Mouse (Mus musculus) activated CD4-positive, CD25-positive, alpha-beta regulatory T cell, adult 4 months (primary cell): Measurements from ENCODE around the gene Mif. TPM values are rescaled to one million over a fixed set of nuclear protein-coding genes. Genes with fewer than 3 reads are reported as not detected.

ENCODE experiments used
- ATAC-seq: one replicate; pipeline ENCODE4 v1.8.0; 2017
- polyA plus RNA-seq, 2 experiments: library from polyadenylated mRNA; unstranded; fragments of 100-300 nt; shearing (Covaris generic); gene quantifications; one replicate each; pipeline ENCODE4 v1.2.1; 2017

The Mif gene
- polyA plus RNA-seq, 2 experiments from 2014 or later: 464 to 561 TPM

DNA sequence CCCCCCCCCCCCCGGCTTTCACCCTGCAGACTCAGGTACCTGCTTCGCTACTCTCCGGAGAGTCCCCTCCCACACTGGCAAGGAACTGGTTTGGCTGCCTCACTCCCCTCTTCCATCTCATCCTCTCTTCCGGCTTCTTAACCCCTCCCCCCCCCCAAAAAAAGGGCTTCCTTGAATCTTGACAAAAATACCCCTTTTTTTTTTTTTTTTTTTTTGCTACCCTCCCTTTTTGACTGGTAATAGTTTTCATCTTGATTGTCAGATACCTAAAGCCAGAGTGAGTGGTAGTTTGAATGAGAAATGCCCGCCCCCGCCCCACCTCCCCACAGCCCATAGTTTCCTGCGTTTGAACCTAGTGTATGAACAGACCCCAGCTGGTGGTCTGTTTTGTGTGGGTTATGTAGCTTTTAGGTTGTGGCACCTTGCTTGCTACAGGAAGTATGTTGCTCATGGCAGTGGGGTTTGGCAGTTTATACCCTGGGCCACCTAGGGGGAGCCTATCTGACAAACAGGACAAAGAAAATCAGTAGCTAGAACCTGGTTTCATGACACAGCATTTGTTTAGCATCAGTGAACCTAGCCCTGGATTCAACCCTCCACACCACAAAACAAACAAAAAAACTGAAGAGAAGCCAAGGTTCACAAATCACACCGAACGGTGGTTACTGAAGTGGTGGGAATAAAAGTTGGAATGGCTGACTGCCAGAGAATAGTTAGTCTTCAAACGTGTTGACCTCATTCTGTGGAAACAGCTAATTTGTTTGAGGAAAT, 24.1 kb downstream of the Mif start:
- peak; percentile 38 for ATAC-seq

GRCm38 (mm10) chr10:75835307-75835706, 24.7 kb downstream of the Mif start:
- ATAC-seq: peak; percentile 47

- no peak for ATAC-seq
These were observed 25.3 kb downstream of the Mif start for GRCm38 (mm10) chr10:75834721-75835120.

- ATAC-seq: no peak
These were observed 25.8 kb downstream of the Mif start for GRCm38 (mm10) chr10:75834250-75834649.

DNA sequence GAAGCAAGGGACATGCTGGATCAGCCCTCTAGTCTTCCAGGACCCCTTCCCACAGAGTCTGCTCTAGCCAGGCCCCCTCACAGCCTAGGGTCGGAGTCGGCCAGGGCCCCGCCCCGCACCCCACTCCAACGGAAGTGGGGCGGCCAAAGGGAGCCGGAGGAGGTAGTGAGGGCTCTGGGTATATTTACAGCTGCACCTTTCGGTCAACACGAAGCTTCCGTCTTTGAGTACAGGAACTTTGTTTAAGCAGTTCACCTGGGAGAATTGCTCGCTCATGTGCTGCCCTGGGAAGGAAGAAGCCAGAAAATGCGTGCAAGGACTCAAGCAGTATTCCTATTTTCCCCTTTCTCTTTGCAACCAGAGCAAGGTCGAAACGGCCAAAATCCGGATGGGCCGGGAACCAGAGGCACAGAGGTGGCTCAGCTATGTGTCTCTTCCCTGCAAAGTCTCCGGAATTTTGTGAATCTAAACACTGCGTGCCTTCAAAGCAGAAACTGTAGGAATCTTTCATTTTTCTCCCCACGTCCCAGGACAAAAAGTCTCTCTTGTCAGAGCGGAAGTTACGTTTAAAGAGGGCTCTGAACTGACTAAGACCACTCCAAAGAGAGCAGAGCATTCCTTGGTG, 26.5 kb downstream of the Mif start:
- ATAC-seq: no peak

GRCm38 (mm10) chr10:75832272-75832895, 27.7 kb downstream of the Mif start:
- ATAC-seq: no peak

GRCm38 (mm10) chr10:75830275-75830670, 29.8 kb downstream of the Mif start:
- ATAC-seq: no peak

- ATAC-seq: no peak
These were observed 30.3 kb downstream of the Mif start for GRCm38 (mm10) chr10:75829529-75830274.

GRCm38 (mm10) chr10:75828500-75828931, 31.5 kb downstream of the Mif start:
- no peak for ATAC-seq

- no peak for ATAC-seq
These were observed 32.2 kb downstream of the Mif start for GRCm38 (mm10) chr10:75827668-75828360.

GRCm38 (mm10) chr10:75824530-75824929, 35.5 kb downstream of the Mif start:
- ATAC-seq: no peak

DNA sequence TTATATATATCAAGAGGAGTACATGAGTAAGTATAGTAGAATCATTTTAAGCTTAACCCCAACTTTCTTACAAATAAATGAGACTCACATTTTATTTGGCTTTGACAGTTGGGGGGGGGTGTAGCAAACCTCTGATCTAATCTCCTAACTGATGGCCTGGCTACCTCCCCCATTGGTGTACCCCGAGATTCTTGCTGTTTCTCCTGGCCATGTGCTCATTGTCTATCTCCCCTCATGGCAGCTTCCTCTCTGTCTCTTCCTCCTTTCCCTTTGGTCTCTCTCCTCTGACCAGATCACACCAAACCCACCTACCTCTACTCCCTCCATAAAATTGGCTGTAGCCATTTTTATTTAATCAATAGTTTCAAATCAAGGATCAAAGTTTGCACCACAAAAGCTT, 36.3 kb downstream of the Mif start:
- no peak for ATAC-seq

DNA sequence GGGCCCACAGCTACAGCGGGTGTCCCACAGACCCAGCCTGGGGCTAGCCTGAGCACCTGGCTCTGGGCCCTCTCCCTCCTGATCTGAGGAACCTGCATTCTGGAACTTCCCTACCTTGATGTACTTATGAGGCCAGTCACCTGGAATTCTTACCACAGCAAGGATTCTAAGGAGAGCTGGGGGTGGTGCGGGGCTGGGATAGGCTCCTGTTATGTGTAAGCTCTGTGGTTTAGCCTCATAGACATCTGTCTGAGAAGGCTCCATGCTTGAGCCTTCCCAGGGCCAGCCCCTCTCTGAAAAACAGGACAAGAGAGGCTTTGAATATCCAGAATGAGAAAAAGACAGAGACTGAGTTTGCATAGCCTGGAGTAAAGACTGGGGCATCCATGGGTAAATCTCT, 37.6 kb downstream of the Mif start, which contains the start of gene Gstt4:
Gene Gstt4 (minus strand): TSS at position 101 of the 400 bp plus-strand sequence.
- no peak for ATAC-seq

GRCm38 (mm10) chr10:75819882-75820281, 40.2 kb downstream of the Mif start:
- no peak for ATAC-seq

- no peak for ATAC-seq
These were observed 41.4 kb downstream of the Mif start for GRCm38 (mm10) chr10:75818641-75819040.

Other genes with a start within 250 kb of the Mif start
- gene Susd2, start 216.2 kb downstream of the Mif start, polyA plus RNA-seq: 10 to 100 TPM in 1 of 2 experiments, 1 to 10 TPM in 1; 6.2 to 12.5 TPM
- 10 to 100 TPM; 22.0 to 22.3 TPM for gene Cabin1, start 95.9 kb downstream of the Mif start, polyA plus RNA-seq
- 100 to 1,000 TPM in 1 of 2 experiments, 10 to 100 TPM in 1; 78.9 to 104 TPM for gene Ddt, start 86.8 kb downstream of the Mif start, polyA plus RNA-seq
- not detected for gene Gm20441, start 79.3 kb downstream of the Mif start, polyA plus RNA-seq
- 1 to 10 TPM; 3.3 to 6.1 TPM for gene Gstt3, start 78.8 kb downstream of the Mif start, polyA plus RNA-seq
- gene Gstt1, start 61.7 kb downstream of the Mif start, polyA plus RNA-seq: 1 to 10 TPM in 1 of 2 experiments, not detected in 1; 1.2 TPM
- gene Gstt4, start 37.7 kb downstream of the Mif start, polyA plus RNA-seq: under 1 TPM in 1 of 2 experiments, not detected in 1; 0.48 TPM
- gene Gstt2, start 22.8 kb downstream of the Mif start, polyA plus RNA-seq: 10 to 100 TPM; 58.5 to 64.1 TPM
- gene Derl3, start 33.2 kb upstream of the Mif start, polyA plus RNA-seq: 1 to 10 TPM in 1 of 2 experiments, under 1 TPM in 1; 0.85 to 2.7 TPM
- 100 to 1,000 TPM in 1 of 2 experiments, 10 to 100 TPM in 1; 75.0 to 127 TPM for gene Smarcb1, start 61.4 kb upstream of the Mif start, polyA plus RNA-seq
- gene Chchd10, start 72.9 kb upstream of the Mif start, polyA plus RNA-seq: 10 to 100 TPM; 13.1 to 20.1 TPM
- gene Mmp11, start 76.3 kb upstream of the Mif start, polyA plus RNA-seq: 1 to 10 TPM; 2.5 to 9.1 TPM
- not detected for gene Gm867, start 80.4 kb upstream of the Mif start, polyA plus RNA-seq
- 1 to 10 TPM in 1 of 2 experiments, not detected in 1; 3.5 TPM for gene Vpreb3, start 82.8 kb upstream of the Mif start, polyA plus RNA-seq
- under 1 TPM; 0.27 to 0.41 TPM for gene Gm5134, start 94.3 kb upstream of the Mif start, polyA plus RNA-seq
- gene Zfp280b, start 172.4 kb upstream of the Mif start, polyA plus RNA-seq: 10 to 100 TPM; 11.4 to 11.5 TPM